In the genomic region with DNA sequence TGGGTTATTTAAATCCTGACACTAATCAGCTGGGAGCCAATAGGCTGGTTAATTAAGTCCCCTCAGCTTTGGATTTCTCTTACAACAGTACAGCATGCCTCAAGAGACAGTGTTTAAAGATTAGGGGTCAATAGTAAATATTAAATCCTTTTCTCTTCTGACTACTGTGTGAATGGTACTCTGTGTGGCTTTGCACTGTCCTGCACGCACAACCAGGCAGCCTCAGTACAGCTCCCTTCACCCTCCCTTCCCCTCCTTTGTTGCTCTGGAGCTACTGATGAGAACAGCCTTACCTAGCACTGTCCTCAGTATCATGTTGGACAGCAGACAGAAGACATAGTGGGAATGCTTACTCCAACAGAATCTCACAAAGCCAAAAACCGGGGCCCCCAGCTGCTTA, we compare ENCODE assay signal across 15 mouse cellular contexts. TPM values are rescaled to one million over a fixed set of nuclear protein-coding genes. Genes with fewer than 3 reads are reported as not detected.
DNase-seq lines count a peak whose midpoint lies in the region; ATAC-seq lines count a peak whose summit lies in the region.
"Had no signal": no experiment of that assay in that cellular context is flagged by ENCODE, and none has a peak within 500 bp of the region (broad histone marks: within the 10 kb centered on the region; RNA-seq: fewer than 3 reads in every experiment).

No protein-coding gene starts in this region.

- no peaks in the 10 kb centered on the region for H3K27me3 ChIP-seq in forebrain, embryonic 11.5 days (ENCODE audit: control insufficient read depth, insufficient read depth, low read length)
- H3K27me3 ChIP-seq in forebrain, embryonic 14.5 days (replicated peaks; ENCODE audit: control insufficient read depth, insufficient read depth, low read length), result no peaks in the 10 kb centered on the region
- no peaks in the 10 kb centered on the region for H3K27me3 ChIP-seq in megakaryocyte, embryonic 14.5 days (replicated peaks)
- H3K27me3 ChIP-seq in embryonic facial prominence, embryonic 14.5 days (replicated peaks; ENCODE audit: control insufficient read depth, insufficient read depth, low read length), result no peaks in the 10 kb centered on the region
- H3K27me3 ChIP-seq in midbrain, embryonic 14.5 days (ENCODE audit: control insufficient read depth, insufficient read depth, low read length), result no peaks in the 10 kb centered on the region
- no peaks in the 10 kb centered on the region for H3K27me3 ChIP-seq in kidney, embryonic 14.5 days (ENCODE audit: control insufficient read depth, insufficient read depth, low read length)
- H3K27me3 ChIP-seq: CH12.LX had no signal

- H3K9ac ChIP-seq in forebrain, embryonic 11.5 days (ENCODE audit: low read length), result no peak overlapping the region
- H3K9ac ChIP-seq in forebrain, embryonic 14.5 days (ENCODE audit: low read length), result no peak overlapping the region
- no peak overlapping the region for H3K9ac ChIP-seq in embryonic facial prominence, embryonic 14.5 days (ENCODE audit: low read depth, low read length)
- no peak overlapping the region for H3K9ac ChIP-seq in midbrain, embryonic 14.5 days (replicated peaks; ENCODE audit: low read length)
- no peak overlapping the region for H3K9ac ChIP-seq in kidney, embryonic 14.5 days (ENCODE audit: low read depth, low read length)
- H3K9ac ChIP-seq: lung, embryonic 14.5 days had no signal

- peak; percentile 38; the same call in 1 of the 2 replicates for ATAC-seq in forebrain, embryonic 11.5 days (replicated peaks; ENCODE audit: low FRiP score)
- ATAC-seq in forebrain, embryonic 14.5 days, result no peak
- no peak for ATAC-seq in megakaryocyte, adult 5-6 weeks (ENCODE audit: poor library complexity, severe bottlenecking)
- no peak for ATAC-seq in embryonic facial prominence, embryonic 14.5 days (ENCODE audit: low read depth)
- no peak for ATAC-seq in midbrain, embryonic 14.5 days (ENCODE audit: low FRiP score, low TSS enrichment)
- ATAC-seq in kidney, embryonic 14.5 days (ENCODE audit: low FRiP score, low TSS enrichment), result no peak

- H3K4me2 ChIP-seq in forebrain, embryonic 11.5 days (ENCODE audit: low read depth, low read length, severe bottlenecking), result no peak overlapping the region
- no peak overlapping the region for H3K4me2 ChIP-seq in forebrain, embryonic 14.5 days (ENCODE audit: low read length)
- no peak overlapping the region for H3K4me2 ChIP-seq in embryonic facial prominence, embryonic 14.5 days (ENCODE audit: low read depth, low read length)
- no peak overlapping the region for H3K4me2 ChIP-seq in midbrain, embryonic 14.5 days (ENCODE audit: low read length)
- no peak overlapping the region for H3K4me2 ChIP-seq in kidney, embryonic 14.5 days (replicated peaks; ENCODE audit: low read depth, low read length)
- H3K4me2 ChIP-seq: lung, embryonic 14.5 days had no signal

- no peak overlapping the region for H3K4me3 ChIP-seq in forebrain, embryonic 11.5 days (ENCODE audit: low read depth, low read length)
- no peak overlapping the region for H3K4me3 ChIP-seq in forebrain, embryonic 14.5 days (ENCODE audit: low read depth, low read length)
- H3K4me3 ChIP-seq in megakaryocyte, embryonic 14.5 days (replicated peaks), result peak overlapping the region; percentile 64
- no peak overlapping the region for H3K4me3 ChIP-seq in embryonic facial prominence, embryonic 14.5 days (ENCODE audit: low read depth, low read length)
- no peak overlapping the region for H3K4me3 ChIP-seq in midbrain, embryonic 14.5 days (replicated peaks; ENCODE audit: low read depth, low read length)
- no peak overlapping the region for H3K4me3 ChIP-seq in kidney, embryonic 14.5 days (ENCODE audit: low read length)

- peak overlapping the region; percentile 27; the same call in 1 of the 2 replicates for H3K27ac ChIP-seq in forebrain, embryonic 11.5 days (ENCODE audit: low read depth, low read length)
- H3K27ac ChIP-seq in forebrain, embryonic 14.5 days (ENCODE audit: low read depth, low read length), result no peak overlapping the region
- H3K27ac ChIP-seq in embryonic facial prominence, embryonic 14.5 days (replicated peaks; ENCODE audit: low read depth, low read length), result peak overlapping the region; percentile 69
- no peak overlapping the region for H3K27ac ChIP-seq in midbrain, embryonic 14.5 days (replicated peaks; ENCODE audit: low read depth, low read length)
- no peak overlapping the region for H3K27ac ChIP-seq in kidney, embryonic 14.5 days (ENCODE audit: low read depth, low read length)

- no peak for DNase-seq in forebrain, embryonic 11.5 days (ENCODE audit: low spot score)
- no peak for DNase-seq in forebrain, embryonic 14.5 days (ENCODE audit: low spot score)
- DNase-seq in embryonic facial prominence, embryonic 14.5 days (ENCODE audit: low spot score), result no peak
- DNase-seq in midbrain, embryonic 14.5 days, result peak; percentile 16
- DNase-seq in kidney, adult 9 months, result no peak
- DNase-seq: adrenal gland, postnatal 10 days; cerebellum, adult 11-12 months; gastrocnemius, adult 2 months; kidney, adult 2 months; lung, embryonic 14.5 days; spleen, adult 18-20 months had no signal

- H3K36me3 ChIP-seq in forebrain, embryonic 11.5 days (ENCODE audit: control insufficient read depth, insufficient read depth, low read length), result no peaks in the 10 kb centered on the region
- H3K36me3 ChIP-seq in forebrain, embryonic 14.5 days (ENCODE audit: control insufficient read depth, insufficient read depth, low read length), result no peaks in the 10 kb centered on the region
- H3K36me3 ChIP-seq in megakaryocyte, embryonic 14.5 days (replicated peaks; ENCODE audit: low read length), result peaks cover 92% of the 10 kb centered on the region
- no peaks in the 10 kb centered on the region for H3K36me3 ChIP-seq in embryonic facial prominence, embryonic 14.5 days (ENCODE audit: control insufficient read depth, insufficient read depth, low read length)
- no peaks in the 10 kb centered on the region for H3K36me3 ChIP-seq in midbrain, embryonic 14.5 days (ENCODE audit: control insufficient read depth, insufficient read depth, low read length)
- no peaks in the 10 kb centered on the region for H3K36me3 ChIP-seq in kidney, embryonic 14.5 days (ENCODE audit: control insufficient read depth, insufficient read depth, low read length)

- H3K4me1 ChIP-seq in forebrain, embryonic 11.5 days (replicated peaks; ENCODE audit: control insufficient read depth, insufficient read depth, low read length), result peaks cover 13% of the 10 kb centered on the region; the same call in 1 of the 2 replicates
- no peaks in the 10 kb centered on the region; the same call in 1 of the 2 replicates for H3K4me1 ChIP-seq in forebrain, embryonic 14.5 days (ENCODE audit: control insufficient read depth, insufficient read depth, low read length)
- peaks cover 80% of the 10 kb centered on the region for H3K4me1 ChIP-seq in megakaryocyte, embryonic 14.5 days
- H3K4me1 ChIP-seq in embryonic facial prominence, embryonic 14.5 days (ENCODE audit: control insufficient read depth, insufficient read depth, low read length), result peaks cover 14% of the 10 kb centered on the region
- H3K4me1 ChIP-seq in midbrain, embryonic 14.5 days (ENCODE audit: control insufficient read depth, insufficient read depth, low read length), result peaks cover 3% of the 10 kb centered on the region; the same call in 1 of the 2 replicates
- H3K4me1 ChIP-seq in kidney, embryonic 14.5 days (ENCODE audit: control insufficient read depth, insufficient read depth, low read length), result peaks cover 11% of the 10 kb centered on the region

- H3K9me3 ChIP-seq in forebrain, embryonic 11.5 days (ENCODE audit: control insufficient read depth, low read length), result no peaks in the 10 kb centered on the region
- H3K9me3 ChIP-seq in forebrain, embryonic 14.5 days (replicated peaks; ENCODE audit: control insufficient read depth, low read length), result no peaks in the 10 kb centered on the region
- H3K9me3 ChIP-seq in megakaryocyte, embryonic 14.5 days, result no peaks in the 10 kb centered on the region
- no peaks in the 10 kb centered on the region; the same call in 1 of the 2 replicates for H3K9me3 ChIP-seq in embryonic facial prominence, embryonic 14.5 days (ENCODE audit: control insufficient read depth, low read length)
- H3K9me3 ChIP-seq in midbrain, embryonic 14.5 days (ENCODE audit: control insufficient read depth, low read length), result 0 out of 2 replicates have a peak, but pooled peaks cover 2% of the 10 kb centered on the region
- H3K9me3 ChIP-seq in kidney, embryonic 14.5 days (ENCODE audit: control insufficient read depth, low read length), result no peaks in the 10 kb centered on the region

- 57% methylated on average over 2 of the region's 2 CpGs for WGBS in forebrain, embryonic 11.5 days
- WGBS in forebrain, embryonic 14.5 days, result 53% methylated on average over 2 of the region's 2 CpGs
- WGBS in embryonic facial prominence, embryonic 14.5 days, result 80% methylated on average over 2 of the region's 2 CpGs
- 44% methylated on average over 2 of the region's 2 CpGs for WGBS in midbrain, embryonic 14.5 days
- WGBS in kidney, embryonic 14.5 days, result 83% methylated on average over 2 of the region's 2 CpGs

RNA-seq across cellular contexts. Expression of a gene that starts 56.9 kb away (rescaled TPM):
- polyA plus RNA-seq in forebrain, embryonic 11.5 days (2014; fragmentation: Nextera tagmentation; extraction: Ambion mirVana), result not detected in 2 replicates
- not detected in 2 replicates for polyA plus RNA-seq in forebrain, embryonic 14.5 days (2014; fragmentation: Nextera tagmentation; extraction: Ambion mirVana)
- 0.11 TPM in 1 of 2 replicates, not detected in the other for polyA plus RNA-seq in megakaryocyte, embryonic 14.5 days (2012; ENCODE audit: insufficient read depth, low replicate concordance)
- 2.8 and 5.3 TPM in 2 replicates for total RNA-seq in megakaryocyte, adult 5-6 weeks (2015)
- total RNA-seq in megakaryocyte, adult 5-6 weeks (2017), result 2.0 and 4.2 TPM in 2 replicates
- polyA plus RNA-seq in embryonic facial prominence, embryonic 14.5 days (2014; fragmentation: Nextera tagmentation; extraction: Ambion mirVana), result 0.11 and 0.12 TPM in 2 replicates
- polyA plus RNA-seq in midbrain, embryonic 14.5 days (2014; fragmentation: Nextera tagmentation; extraction: Ambion mirVana), result 0.12 and 0.13 TPM in 2 replicates
- 0.26 TPM in 1 of 2 replicates, not detected in the other for polyA plus RNA-seq in kidney, embryonic 14.5 days (2014; fragmentation: Nextera tagmentation; extraction: Ambion mirVana)
- polyA plus RNA-seq: lung, embryonic 14.5 days had no signal

RNA-seq across cellular contexts. Expression of a gene that starts 58.8 kb away (rescaled TPM):
- 2.9 and 3.0 TPM in 2 replicates for polyA plus RNA-seq in forebrain, embryonic 11.5 days (2014; fragmentation: Nextera tagmentation; extraction: Ambion mirVana)
- polyA plus RNA-seq in forebrain, embryonic 14.5 days (2014; fragmentation: Nextera tagmentation; extraction: Ambion mirVana), result 4.3 and 5.1 TPM in 2 replicates
- polyA plus RNA-seq in megakaryocyte, embryonic 14.5 days (2012; ENCODE audit: insufficient read depth, low replicate concordance), result 0.80 and 4.6 TPM in 2 replicates
- total RNA-seq in megakaryocyte, adult 5-6 weeks (2015), result 33.4 and 38.9 TPM in 2 replicates
- 56.6 and 64.5 TPM in 2 replicates for total RNA-seq in megakaryocyte, adult 5-6 weeks (2017)
- polyA plus RNA-seq in embryonic facial prominence, embryonic 14.5 days (2014; fragmentation: Nextera tagmentation; extraction: Ambion mirVana), result 7.8 and 7.9 TPM in 2 replicates
- 1.6 and 5.3 TPM in 2 replicates for polyA plus RNA-seq in midbrain, embryonic 14.5 days (2014; fragmentation: Nextera tagmentation; extraction: Ambion mirVana)
- 7.8 and 8.9 TPM in 2 replicates for polyA plus RNA-seq in kidney, embryonic 14.5 days (2014; fragmentation: Nextera tagmentation; extraction: Ambion mirVana)

Comparison
In these comparisons a context has a peak if more than half of its experiments do, and no peak if none do; other contexts are left out.
1. H3K27ac ChIP-seq: peak in forebrain, embryonic 11.5 days (single experiment) and embryonic facial prominence, embryonic 14.5 days (single experiment); none in forebrain, embryonic 14.5 days (single experiment), midbrain, embryonic 14.5 days (single experiment) and kidney, embryonic 14.5 days (single experiment).